Mouse (Mus musculus) thymus, postnatal 14 days (tissue): Measurements from ENCODE around the gene Sae1.

ENCODE experiments used
- DNase-seq: peaks from one replicate; pipeline ENCODE4 v3.0.0; 2021

The Sae1 gene

DNA sequence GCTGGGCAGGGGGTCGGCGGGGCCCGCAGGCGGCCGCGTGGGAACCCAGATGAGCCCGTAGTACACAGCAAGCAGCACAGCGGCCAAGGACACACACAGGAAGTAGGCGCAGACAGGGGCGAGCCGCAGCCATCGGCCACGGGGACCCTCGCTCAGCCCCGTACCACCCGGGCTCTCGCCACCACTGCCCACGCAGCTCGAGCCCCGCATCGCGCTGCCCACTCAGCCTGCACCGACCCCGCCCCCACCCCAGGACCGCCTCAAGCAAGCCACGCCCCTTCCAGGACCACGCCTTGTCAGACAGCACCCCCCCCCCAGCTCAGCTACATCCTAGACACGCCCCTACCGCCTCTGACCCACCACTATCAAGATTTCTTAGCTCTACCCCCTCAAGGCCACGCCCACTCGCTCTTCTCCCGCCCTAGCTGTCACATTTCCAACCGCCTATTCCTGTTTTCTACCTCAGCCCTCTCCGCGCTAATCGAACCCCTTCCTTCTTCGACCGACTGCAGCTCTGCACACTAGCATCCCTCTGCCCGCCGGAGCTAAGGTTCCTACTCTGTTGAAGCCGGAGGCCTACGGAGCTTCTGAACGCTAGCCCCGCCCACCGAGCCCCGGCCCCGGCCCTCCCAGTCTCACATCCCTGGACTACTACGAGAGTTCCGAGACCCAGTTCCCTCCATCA, 114.4 kb downstream of the Sae1 start, which contains the start of gene Inafm1:
Gene Inafm1 (minus strand): TSS at position 537 of the 685 bp plus-strand sequence.
- peak; percentile 91 for DNase-seq

DNA sequence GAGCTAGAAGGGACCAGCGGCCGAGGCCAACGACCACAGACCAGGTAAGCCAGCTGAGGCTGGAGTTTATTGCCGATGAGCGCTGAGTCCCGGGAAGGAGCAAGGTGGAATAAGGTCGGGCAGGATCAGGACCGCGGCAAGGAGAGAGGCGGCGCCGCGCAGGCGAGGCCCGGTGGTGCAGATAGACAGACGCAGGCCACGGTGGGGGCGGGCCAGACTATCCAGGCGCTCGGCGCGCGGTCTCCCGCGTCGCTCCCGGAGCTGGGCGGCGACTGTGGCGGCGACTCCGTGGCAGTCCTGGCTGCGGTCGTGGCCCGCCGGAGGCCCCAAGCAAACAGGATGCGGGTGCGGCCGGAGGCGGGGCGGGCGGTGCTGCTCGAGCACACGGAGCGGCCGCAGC, 114.9 kb downstream of the Sae1 start:
- DNase-seq = peak; percentile 68

DNA sequence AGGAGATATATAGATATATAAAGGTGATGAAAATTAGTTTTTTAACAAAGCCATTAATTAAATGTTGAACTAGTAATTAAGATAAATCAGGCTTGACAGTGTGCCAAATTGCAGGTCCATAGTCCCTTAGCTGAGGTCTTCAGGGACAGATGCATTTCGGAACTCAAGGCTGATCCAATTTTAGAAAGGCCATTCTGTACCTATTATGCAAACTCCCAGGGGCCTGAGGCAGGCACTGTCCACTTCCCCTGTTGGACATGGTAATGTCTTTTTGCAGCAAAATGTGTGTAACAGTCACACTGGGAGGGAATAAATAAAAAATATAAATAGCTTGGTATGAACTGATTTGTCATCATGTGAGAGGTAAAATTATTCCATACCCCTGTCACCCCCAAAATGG, 116.5 kb downstream of the Sae1 start:
- no peak for DNase-seq
